Mouse (Mus musculus) erythroblast, embryonic 14.5 days (primary cell): ENCODE measurements at regions not wholly inside any gene's neighbourhood (a gene's known extent, or its start where the extent isn't known, plus 50 kb on each side); places are given as distances from the start of the nearest gene placed in this dataset.
"Not testable (repeated sequence)": the region's sequence is repeated elsewhere in the genome, so short reads cannot be mapped to it uniquely, and the experiment has no call there.

Experiments used
- H3K27me3 ChIP-seq: 2 replicates; pipeline ENCODE4 v1.6.1; 2012; ENCODE audit warnings: inconsistent platforms; ENCODE audit not compliant: control insufficient read depth
- H3K36me3 ChIP-seq: 2 replicates; pipeline ENCODE4 v1.6.1; 2012; ENCODE audit warnings: mild to moderate bottlenecking, inconsistent platforms; ENCODE audit not compliant: control insufficient read depth
- H3K4me1 ChIP-seq: 2 replicates; pipeline ENCODE4 v1.6.1; 2012; ENCODE audit warnings: inconsistent platforms; ENCODE audit not compliant: control insufficient read depth
- H3K4me3 ChIP-seq: replicated peaks from 2 replicates; pipeline ENCODE3; 2012; ENCODE audit warnings: moderate library complexity, mild to moderate bottlenecking, inconsistent platforms
- H3K9me3 ChIP-seq: 2 replicates; pipeline ENCODE4 v1.6.1; 2012; ENCODE audit warnings: low read length, inconsistent platforms, mixed read lengths; ENCODE audit not compliant: control insufficient read depth
- GATA1 ChIP-seq: IDR thresholded peaks from 2 replicates; pipeline ENCODE4 v1.6.1; 2012; ENCODE audit warnings: low read length, inconsistent platforms, mixed read lengths
- TAL1 ChIP-seq: IDR thresholded peaks from 3 replicates; pipeline ENCODE4 v1.6.1; 2012; ENCODE audit warnings: low read length, inconsistent platforms, mixed read lengths

GRCm38 (mm10) chr5:133907442-133907841, 192.1 kb upstream of the Castor2 start:
- no peak overlapping the region for H3K4me3 ChIP-seq
- peaks cover 50% of the 10 kb centered on the region for H3K9me3 ChIP-seq
- H3K27me3 ChIP-seq, result no peaks in the 10 kb centered on the region
- no peaks in the 10 kb centered on the region for H3K36me3 ChIP-seq
- no peak for TF ChIP-seq GATA1
- no peak for TF ChIP-seq TAL1
- H3K4me1 ChIP-seq, result no peaks in the 10 kb centered on the region

GRCm38 (mm10) chr5:133898025-133898598, 201.4 kb upstream of the Castor2 start:
- H3K4me3 ChIP-seq, result no peak overlapping the region
- H3K4me1 ChIP-seq, result no peaks in the 10 kb centered on the region
- no peaks in the 10 kb centered on the region for H3K36me3 ChIP-seq
- H3K27me3 ChIP-seq, result no peaks in the 10 kb centered on the region
- H3K9me3 ChIP-seq, result peaks cover 48% of the 10 kb centered on the region
- TF ChIP-seq GATA1, result no peak
- TF ChIP-seq TAL1, result no peak

- H3K27me3 ChIP-seq, result no peaks in the 10 kb centered on the region
- H3K9me3 ChIP-seq, result peaks cover 20% of the 10 kb centered on the region
- no peaks in the 10 kb centered on the region for H3K4me1 ChIP-seq
- TF ChIP-seq GATA1, result no peak
- TF ChIP-seq TAL1, result no peak
- H3K4me3 ChIP-seq, result no peak overlapping the region
- H3K36me3 ChIP-seq, result no peaks in the 10 kb centered on the region
Measured at GRCm38 (mm10) chr5:133890728-133891127, 208.8 kb upstream of the Castor2 start.

GRCm38 (mm10) chr5:133889841-133890240, 209.7 kb upstream of the Castor2 start:
- H3K27me3 ChIP-seq, result no peaks in the 10 kb centered on the region
- TF ChIP-seq TAL1, result no peak
- no peak for TF ChIP-seq GATA1
- H3K4me3 ChIP-seq, result no peak overlapping the region
- H3K36me3 ChIP-seq, result no peaks in the 10 kb centered on the region
- no peaks in the 10 kb centered on the region for H3K4me1 ChIP-seq
- peaks cover 26% of the 10 kb centered on the region for H3K9me3 ChIP-seq

GRCm38 (mm10) chr5:133885507-133885906, 214.0 kb upstream of the Castor2 start:
- no peak overlapping the region for H3K4me3 ChIP-seq

GRCm38 (mm10) chr5:133885016-133885415, 214.5 kb upstream of the Castor2 start:
- Histone ChIP-seq H3K4me3 (no peak overlapping the region), H3K9me3 (peaks cover 13% of the 10 kb centered on the region)

More at GRCm38 (mm10) chr5:133885507-133885906, 214.0 kb upstream of the Castor2 start:
- no peaks in the 10 kb centered on the region for H3K27me3 ChIP-seq
- no peaks in the 10 kb centered on the region for H3K4me1 ChIP-seq
- H3K9me3 ChIP-seq, result peaks cover 13% of the 10 kb centered on the region
- TF ChIP-seq GATA1 (no peak), TAL1 (no peak)
- no peaks in the 10 kb centered on the region for H3K36me3 ChIP-seq

GRCm38 (mm10) chr5:133884593-133884992, 214.9 kb upstream of the Castor2 start:
- H3K36me3 ChIP-seq, result no peaks in the 10 kb centered on the region
- H3K27me3 ChIP-seq, result no peaks in the 10 kb centered on the region
- H3K4me1 ChIP-seq, result no peaks in the 10 kb centered on the region
- H3K4me3 ChIP-seq, result no peak overlapping the region
- peaks cover 10% of the 10 kb centered on the region for H3K9me3 ChIP-seq
- TF ChIP-seq GATA1, result no peak

More at GRCm38 (mm10) chr5:133885016-133885415, 214.5 kb upstream of the Castor2 start:
- Histone ChIP-seq H3K4me1 (no peaks in the 10 kb centered on the region), H3K36me3 (no peaks in the 10 kb centered on the region), H3K27me3 (no peaks in the 10 kb centered on the region)
- TF ChIP-seq TAL1, result no peak
- TF ChIP-seq GATA1, result no peak

GRCm38 (mm10) chr5:133844483-133844882, 255.0 kb upstream of the Castor2 start:
- peaks cover 32% of the 10 kb centered on the region for H3K9me3 ChIP-seq
- H3K4me3 ChIP-seq, result no peak overlapping the region
- H3K27me3 ChIP-seq, result no peaks in the 10 kb centered on the region
- H3K4me1 ChIP-seq, result no peaks in the 10 kb centered on the region
- TF ChIP-seq TAL1, result no peak
- no peak for TF ChIP-seq GATA1
- no peaks in the 10 kb centered on the region for H3K36me3 ChIP-seq

- not testable (repeated sequence) for H3K27me3 ChIP-seq, H3K36me3 ChIP-seq, H3K4me3 ChIP-seq, H3K4me1 ChIP-seq
- H3K9me3 ChIP-seq, result peaks cover 36% of the 10 kb centered on the region
Measured at GRCm38 (mm10) chr5:133842059-133842706, 257.3 kb upstream of the Castor2 start.

GRCm38 (mm10) chr5:133838286-133838685, 261.2 kb upstream of the Castor2 start:
- no peaks in the 10 kb centered on the region for H3K27me3 ChIP-seq
- no peak overlapping the region for H3K4me3 ChIP-seq
- H3K36me3 ChIP-seq, result no peaks in the 10 kb centered on the region
- H3K9me3 ChIP-seq, result peaks cover 36% of the 10 kb centered on the region
- TF ChIP-seq GATA1 (no peak), TAL1 (no peak)
- no peaks in the 10 kb centered on the region for H3K4me1 ChIP-seq
